In genomic region chr4:150364786-150365185, GRCm38 (mm10) we compare ENCODE assay signal across 17 mouse cellular contexts.
"Had no signal": no experiment of that assay in that cellular context is flagged by ENCODE, and none has a peak within 500 bp of the region (broad histone marks: within the 10 kb centered on the region; RNA-seq: fewer than 3 reads in every experiment).

No protein-coding gene starts in this region.

- H3K36me3 ChIP-seq: lung, embryonic 15.5 days; midbrain, embryonic 13.5 days; midbrain, embryonic 15.5 days; neural tube, embryonic 12.5 days; stomach, embryonic 15.5 days had no signal

- H3K27me3 ChIP-seq: lung, embryonic 15.5 days; megakaryocyte, embryonic 14.5 days; midbrain, embryonic 13.5 days; midbrain, embryonic 15.5 days; neural tube, embryonic 12.5 days; stomach, embryonic 15.5 days had no signal

- DNase-seq: lung, adult 2 months; lung, postnatal 14 days; lung, postnatal 36 days; right cerebral cortex, postnatal 14 days; thymus, adult 2 months; thymus, postnatal 25 days; thymus, postnatal 4 days had no signal

- H3K9ac ChIP-seq: lung, embryonic 15.5 days; midbrain, embryonic 13.5 days; midbrain, embryonic 15.5 days; neural tube, embryonic 12.5 days; stomach, embryonic 15.5 days had no signal

- ATAC-seq: lung, postnatal 0 days; midbrain, embryonic 13.5 days; midbrain, embryonic 15.5 days had no signal

- H3K4me3 ChIP-seq: lung, embryonic 15.5 days; megakaryocyte, embryonic 14.5 days; midbrain, embryonic 13.5 days; midbrain, embryonic 15.5 days; neural tube, embryonic 12.5 days; stomach, embryonic 15.5 days had no signal

- H3K9me3 ChIP-seq: lung, embryonic 15.5 days; megakaryocyte, embryonic 14.5 days; midbrain, embryonic 13.5 days; midbrain, embryonic 15.5 days; neural tube, embryonic 12.5 days; stomach, embryonic 15.5 days had no signal

- H3K27ac ChIP-seq: lung, embryonic 15.5 days; macrophage; midbrain, embryonic 13.5 days; midbrain, embryonic 15.5 days; neural tube, embryonic 12.5 days; stomach, embryonic 15.5 days; stomach, postnatal 0 days had no signal

- H3K4me2 ChIP-seq: lung, embryonic 15.5 days; midbrain, embryonic 11.5 days; midbrain, embryonic 13.5 days; midbrain, embryonic 15.5 days; neural tube, embryonic 12.5 days; stomach, embryonic 15.5 days had no signal
